Mouse (Mus musculus) liver, embryonic 11.5 days (tissue): ENCODE measurements around the gene Hs6st2. TPM values are rescaled to one million over a fixed set of nuclear protein-coding genes. Genes with fewer than 3 reads are reported as not detected.
A peak's percentile ranks its signal among the peaks of the same experiment; 100 is the strongest.

ENCODE experiments used
- ATAC-seq: fragments of 200-750 bp; cut with Nextera tagmentation; replicated peaks from 2 replicates; pipeline ENCODE4 v1.8.0; 2017; ENCODE audit warnings: moderate number of reproducible peaks, mild to moderate bottlenecking, moderate TSS enrichment, moderate library complexity; ENCODE audit not compliant: low FRiP score
- DNase-seq: peaks from one replicate; pipeline ENCODE4 v3.0.0-alpha.2; 2017; ENCODE audit warnings: low spot score
- H3K27ac ChIP-seq: fragments of 300-500 bp; sonication (generic); 2 replicates; pipeline ENCODE4 v1.5.1; 2014; ENCODE audit warnings: mild to moderate bottlenecking, low read depth, low read length, control low read depth
- H3K27me3 ChIP-seq: fragments of 300-500 bp; sonication (generic); replicated peaks from 2 replicates; pipeline ENCODE4 v1.6.1; 2014; ENCODE audit warnings: low read length, mixed read lengths; ENCODE audit not compliant: control insufficient read depth, insufficient read depth
- H3K36me3 ChIP-seq: fragments of 300-500 bp; sonication (generic); 2 replicates; pipeline ENCODE4 v1.6.1; 2014; ENCODE audit warnings: mild to moderate bottlenecking, low read length, moderate library complexity, mixed read lengths; ENCODE audit not compliant: control insufficient read depth, insufficient read depth
- H3K4me1 ChIP-seq: fragments of 300-500 bp; sonication (generic); replicated peaks from 2 replicates; pipeline ENCODE4 v1.6.1; 2014; ENCODE audit warnings: low read length, mixed read lengths; ENCODE audit not compliant: control insufficient read depth, insufficient read depth
- H3K4me2 ChIP-seq: fragments of 300-500 bp; sonication (generic); 2 replicates; pipeline ENCODE4 v1.6.1; 2014; ENCODE audit warnings: mild to moderate bottlenecking, control low read depth, moderate library complexity
- H3K4me3 ChIP-seq: fragments of 300-500 bp; sonication (generic); 2 replicates; pipeline ENCODE4 v1.5.1; 2014; ENCODE audit warnings: low read depth, low read length, control low read depth
- H3K9ac ChIP-seq: fragments of 300-500 bp; sonication (generic); 2 replicates; pipeline ENCODE4 v1.6.1; 2014; ENCODE audit warnings: low read depth, low read length, control low read depth
- H3K9me3 ChIP-seq: fragments of 300-500 bp; sonication (generic); 2 replicates; pipeline ENCODE4 v1.6.1; 2016; ENCODE audit warnings: low read length, inconsistent platforms, mixed read lengths; ENCODE audit not compliant: control insufficient read depth
- WGBS: fragments of 180-500 bp; shearing (Covaris S2); extraction: QIAGEN DNeasy Blood & Tissue Kit; methylation state at CpG from one replicate; pipeline ENCODE4 v1.1.7; 2014; 5-methylcytosine and 5-hydroxymethylcytosine counted together
- polyA plus RNA-seq: library from polyadenylated mRNA; unstranded; fragments of >200 nt; fragmentation: Nextera tagmentation; extraction: Ambion mirVana; gene quantifications from 2 replicates; pipeline ENCODE4 v1.2.1, GENCODE M21; 2014

The Hs6st2 gene
- polyA plus RNA-seq, 1 experiment from 2014 or later, result 6.7 TPM

- no peak for DNase-seq
- H3K27me3 ChIP-seq, result 0 out of 2 replicates have a peak, but pooled peaks cover 6% of the 10 kb centered on the region
- H3K27ac ChIP-seq, result no peak overlapping the region
- H3K36me3 ChIP-seq, result no peaks in the 10 kb centered on the region
- ATAC-seq, result no peak
- no peak overlapping the region for H3K4me2 ChIP-seq
- no peaks in the 10 kb centered on the region for H3K9me3 ChIP-seq
- WGBS, result 73% methylated on average over 3 of the region's 3 CpGs
- no peak overlapping the region for H3K9ac ChIP-seq
- no peaks in the 10 kb centered on the region for H3K4me1 ChIP-seq
- no peak overlapping the region for H3K4me3 ChIP-seq
Observed at GRCm38 (mm10) chrX:51461413-51461812, 220.2 kb downstream of the Hs6st2 start.

GRCm38 (mm10) chrX:51443366-51443765 is 238.3 kb downstream of the Hs6st2 start:
- Histone ChIP-seq H3K27me3 (no peaks in the 10 kb centered on the region), H3K4me1 (no peaks in the 10 kb centered on the region), H3K4me3 (no peak overlapping the region), H3K36me3 (no peaks in the 10 kb centered on the region), H3K27ac (no peak overlapping the region), H3K4me2 (no peak overlapping the region), H3K9ac (no peak overlapping the region), H3K9me3 (no peaks in the 10 kb centered on the region)
- 69% methylated on average over 4 of the region's 4 CpGs for WGBS
- DNase-seq, result no peak
- ATAC-seq, result no peak

GRCm38 (mm10) chrX:51431706-51432105 is 249.9 kb downstream of the Hs6st2 start:
- 73% methylated on average over 3 of the region's 3 CpGs for WGBS

GRCm38 (mm10) chrX:51425031-51425430 is 256.6 kb downstream of the Hs6st2 start:
- Histone ChIP-seq H3K4me1 (no peaks in the 10 kb centered on the region), H3K36me3 (no peaks in the 10 kb centered on the region), H3K27ac (no peak overlapping the region), H3K27me3 (no peaks in the 10 kb centered on the region; the same call in 1 of the 2 replicates), H3K9ac (no peak overlapping the region), H3K4me3 (no peak overlapping the region), H3K4me2 (no peak overlapping the region), H3K9me3 (no peaks in the 10 kb centered on the region)
- WGBS, result 73% methylated on average over 5 of the region's 5 CpGs
- no peak for DNase-seq
- no peak for ATAC-seq

More at GRCm38 (mm10) chrX:51431706-51432105, 249.9 kb downstream of the Hs6st2 start:
- ATAC-seq (no peak), DNase-seq (no peak)
- Histone ChIP-seq H3K36me3 (no peaks in the 10 kb centered on the region), H3K27ac (no peak overlapping the region), H3K9ac (no peak overlapping the region), H3K4me2 (no peak overlapping the region), H3K4me3 (no peak overlapping the region), H3K4me1 (no peaks in the 10 kb centered on the region), H3K9me3 (no peaks in the 10 kb centered on the region), H3K27me3 (no peaks in the 10 kb centered on the region)

- ATAC-seq (no peak), DNase-seq (no peak)
- no peak overlapping the region for H3K27ac ChIP-seq
- H3K27me3 ChIP-seq, result no peaks in the 10 kb centered on the region
- no peaks in the 10 kb centered on the region for H3K4me1 ChIP-seq
- 68% methylated on average over 2 of the region's 2 CpGs for WGBS
- H3K4me2 ChIP-seq, result no peak overlapping the region
- H3K9me3 ChIP-seq, result no peaks in the 10 kb centered on the region
- H3K4me3 ChIP-seq, result no peak overlapping the region
- H3K36me3 ChIP-seq, result no peaks in the 10 kb centered on the region
- H3K9ac ChIP-seq, result no peak overlapping the region
Observed at GRCm38 (mm10) chrX:51410289-51410688, 271.4 kb downstream of the Hs6st2 start.

- Histone ChIP-seq H3K36me3 (no peaks in the 10 kb centered on the region), H3K27me3 (no peaks in the 10 kb centered on the region), H3K27ac (no peak overlapping the region), H3K4me3 (no peak overlapping the region), H3K9ac (no peak overlapping the region), H3K4me2 (no peak overlapping the region), H3K9me3 (no peaks in the 10 kb centered on the region), H3K4me1 (no peaks in the 10 kb centered on the region)
- ATAC-seq (no peak), DNase-seq (no peak)
Observed at GRCm38 (mm10) chrX:51397457-51397856, 284.2 kb downstream of the Hs6st2 start.

GRCm38 (mm10) chrX:51374670-51375069 is 307.0 kb downstream of the Hs6st2 start:
- 16% methylated on average over 5 of the region's 5 CpGs for WGBS

GRCm38 (mm10) chrX:51372477-51373239 is 309.0 kb downstream of the Hs6st2 start:
- no peaks in the 10 kb centered on the region for H3K36me3 ChIP-seq
- H3K27me3 ChIP-seq, result peaks cover 4% of the 10 kb centered on the region; the same call in 1 of the 2 replicates
- H3K9me3 ChIP-seq, result no peaks in the 10 kb centered on the region
- no peak overlapping the region for H3K27ac ChIP-seq
- no peaks in the 10 kb centered on the region for H3K4me1 ChIP-seq
- no peak overlapping the region for H3K4me3 ChIP-seq
- no peak overlapping the region for H3K4me2 ChIP-seq
- ATAC-seq (no peak), DNase-seq (no peak)
- H3K9ac ChIP-seq, result no peak overlapping the region
- WGBS, result 35% methylated on average over 5 of the region's 5 CpGs

More at GRCm38 (mm10) chrX:51374670-51375069, 307.0 kb downstream of the Hs6st2 start:
- Histone ChIP-seq H3K4me2 (no peak overlapping the region), H3K27ac (no peak overlapping the region), H3K9ac (no peak overlapping the region), H3K4me1 (no peaks in the 10 kb centered on the region), H3K9me3 (no peaks in the 10 kb centered on the region), H3K4me3 (no peak overlapping the region), H3K36me3 (no peaks in the 10 kb centered on the region), H3K27me3 (peaks cover 4% of the 10 kb centered on the region; the same call in 1 of the 2 replicates)
- peak; percentile 33 for DNase-seq
- no peak for ATAC-seq

- H3K4me1 ChIP-seq, result no peaks in the 10 kb centered on the region
- 79% methylated on average over 1 of the region's 1 CpGs for WGBS
- no peak overlapping the region for H3K4me3 ChIP-seq
- H3K36me3 ChIP-seq, result no peaks in the 10 kb centered on the region
- no peaks in the 10 kb centered on the region for H3K27me3 ChIP-seq
- no peak overlapping the region for H3K4me2 ChIP-seq
- H3K9me3 ChIP-seq, result no peaks in the 10 kb centered on the region
- H3K27ac ChIP-seq, result no peak overlapping the region
- ATAC-seq (no peak), DNase-seq (no peak)
- H3K9ac ChIP-seq, result no peak overlapping the region
Observed at GRCm38 (mm10) chrX:51349682-51350081, 332.0 kb downstream of the Hs6st2 start.
